Mouse (Mus musculus) liver, adult 2 months (tissue): Measurements from ENCODE around the gene Rrp7a.

ENCODE experiments used
- CTCF ChIP-seq: fragments of 200-500 bp; IDR thresholded peaks from 2 replicates; pipeline ENCODE4 v1.5.1; 2011; ENCODE audit warnings: low read depth, low read length, control low read depth
- POLR2A ChIP-seq: fragments of 200-500 bp; IDR thresholded peaks from 2 replicates; pipeline ENCODE4 v1.6.1; 2011; ENCODE audit warnings: low read length, control low read depth; ENCODE audit not compliant: insufficient read depth; ENCODE audit errors: extremely low read depth

- TF ChIP-seq CTCF = no peak
- no peak for TF ChIP-seq POLR2A
Measured at GRCm38 (mm10) chr15:83084022-83084640, 38.5 kb downstream of the Rrp7a start.
